Mouse (Mus musculus) midbrain, embryonic 16.5 days (tissue): ENCODE results near the gene Best2. TPM values are rescaled to one million over a fixed set of nuclear protein-coding genes. Genes with fewer than 3 reads are reported as not detected.

Experiments used
- ATAC-seq: fragments of 200-750 bp; cut with Nextera tagmentation; 2 replicates; pipeline ENCODE4 v1.8.0; 2017; ENCODE audit warnings: moderate TSS enrichment
- H3K27ac ChIP-seq: fragments of 300-500 bp; sonication (generic); 2 replicates; pipeline ENCODE4 v1.5.1; 2014; ENCODE audit warnings: mild to moderate bottlenecking, low read length, mixed read lengths
- H3K27me3 ChIP-seq: fragments of 300-500 bp; sonication (generic); 2 replicates; pipeline ENCODE4 v1.6.1; 2014; ENCODE audit warnings: low read depth, low read length, mixed read lengths; ENCODE audit not compliant: control insufficient read depth, insufficient read depth
- H3K36me3 ChIP-seq: fragments of 300-500 bp; sonication (generic); 2 replicates; pipeline ENCODE4 v1.6.1; 2014; ENCODE audit warnings: mild to moderate bottlenecking, low read length, moderate library complexity, mixed read lengths; ENCODE audit not compliant: control insufficient read depth, insufficient read depth
- H3K4me1 ChIP-seq: fragments of 300-500 bp; sonication (generic); 2 replicates; pipeline ENCODE4 v1.6.1; 2014; ENCODE audit warnings: mild to moderate bottlenecking, low read length, mixed read lengths; ENCODE audit not compliant: control insufficient read depth, insufficient read depth
- H3K4me2 ChIP-seq: fragments of 300-500 bp; sonication (generic); 2 replicates; pipeline ENCODE4 v1.6.1; 2014; ENCODE audit warnings: mild to moderate bottlenecking, low read length, mixed read lengths
- H3K4me3 ChIP-seq: fragments of 300-500 bp; sonication (generic); 2 replicates; pipeline ENCODE4 v1.5.1; 2014; ENCODE audit warnings: low read depth, mild to moderate bottlenecking, low read length, moderate library complexity, mixed read lengths
- H3K9ac ChIP-seq: fragments of 300-500 bp; sonication (generic); 2 replicates; pipeline ENCODE4 v1.6.1; 2014; ENCODE audit warnings: low read depth, low read length, mixed read lengths
- H3K9me3 ChIP-seq: fragments of 300-500 bp; sonication (generic); replicated peaks from 2 replicates; pipeline ENCODE4 v1.6.1; 2014; ENCODE audit warnings: mild to moderate bottlenecking, low read length, mixed read lengths; ENCODE audit not compliant: control insufficient read depth, poor library complexity, severe bottlenecking
- WGBS: fragments of 180-500 bp; shearing (Covaris S2); extraction: QIAGEN DNeasy Blood & Tissue Kit; methylation state at CpG from one replicate; pipeline ENCODE4 v1.1.7; 2014; 5-methylcytosine and 5-hydroxymethylcytosine counted together
- polyA plus RNA-seq: library from polyadenylated mRNA; unstranded; fragments of >200 nt; fragmentation: Nextera tagmentation; extraction: Ambion mirVana; gene quantifications from 2 replicates; pipeline ENCODE4 v1.2.1, GENCODE M21; 2015

Gene Best2
- polyA plus RNA-seq, 1 experiment from 2014 or later = not detected

- Histone ChIP-seq H3K9ac (no peak overlapping the region), H3K27me3 (peaks cover 28% of the 10 kb centered on the region), H3K36me3 (peaks cover 2% of the 10 kb centered on the region; the same call in 1 of the 2 replicates), H3K4me3 (no peak overlapping the region), H3K27ac (no peak overlapping the region), H3K4me2 (no peak overlapping the region), H3K4me1 (no peaks in the 10 kb centered on the region), H3K9me3 (no peaks in the 10 kb centered on the region)
- no peak for ATAC-seq
- 17% methylated on average over 25 of the region's 25 CpGs for WGBS
These were observed 6.6 kb downstream of the Best2 start for GRCm38 (mm10) chr8:85007686-85008085.

- H3K36me3 ChIP-seq = peaks cover 8% of the 10 kb centered on the region
- peak overlapping the region; percentile 41; the same call in 1 of the 2 replicates for H3K9ac ChIP-seq
- WGBS = 1% methylated on average over 19 of the region's 19 CpGs
- H3K9me3 ChIP-seq = no peaks in the 10 kb centered on the region
- peak overlapping the region; percentile 21 for H3K4me2 ChIP-seq
- no peak overlapping the region for H3K27ac ChIP-seq
- peaks cover 5% of the 10 kb centered on the region; the same call in 1 of the 2 replicates for H3K4me1 ChIP-seq
- H3K27me3 ChIP-seq = peaks cover 3% of the 10 kb centered on the region; the same call in 1 of the 2 replicates
- no peak overlapping the region for H3K4me3 ChIP-seq
- ATAC-seq = peak; percentile 52; the same call in 1 of the 2 replicates
These were observed 16.6 kb downstream of the Best2 start for GRCm38 (mm10) chr8:84997649-84998295.

GRCm38 (mm10) chr8:84996978-84997377 lies 17.4 kb downstream of the Best2 start:
- 82% methylated on average over 5 of the region's 5 CpGs for WGBS
- ATAC-seq = no peak
- H3K4me2 ChIP-seq = no peak overlapping the region
- H3K27me3 ChIP-seq = peaks cover 3% of the 10 kb centered on the region; the same call in 1 of the 2 replicates
- no peak overlapping the region for H3K4me3 ChIP-seq
- no peak overlapping the region for H3K9ac ChIP-seq
- H3K27ac ChIP-seq = no peak overlapping the region
- H3K36me3 ChIP-seq = peaks cover 4% of the 10 kb centered on the region; the same call in 1 of the 2 replicates
- peaks cover 5% of the 10 kb centered on the region; the same call in 1 of the 2 replicates for H3K4me1 ChIP-seq
- no peaks in the 10 kb centered on the region for H3K9me3 ChIP-seq

GRCm38 (mm10) chr8:84995680-84996079 lies 18.7 kb downstream of the Best2 start:
- ATAC-seq = no peak
- H3K36me3 ChIP-seq = 0 out of 2 replicates have a peak, but pooled peaks cover 4% of the 10 kb centered on the region
- H3K27ac ChIP-seq = no peak overlapping the region
- 21% methylated on average over 25 of the region's 25 CpGs for WGBS
- H3K9me3 ChIP-seq = no peaks in the 10 kb centered on the region
- H3K4me1 ChIP-seq = peaks cover 11% of the 10 kb centered on the region
- H3K4me2 ChIP-seq = no peak overlapping the region
- H3K4me3 ChIP-seq = no peak overlapping the region
- peaks cover 3% of the 10 kb centered on the region; the same call in 1 of the 2 replicates for H3K27me3 ChIP-seq
- no peak overlapping the region; the same call in 1 of the 2 replicates for H3K9ac ChIP-seq

GRCm38 (mm10) chr8:84994375-84994774 lies 20.0 kb downstream of the Best2 start:
- 97% methylated on average over 9 of the region's 9 CpGs for WGBS
- ATAC-seq = no peak
- no peak overlapping the region for H3K4me3 ChIP-seq
- peaks cover 13% of the 10 kb centered on the region for H3K4me1 ChIP-seq
- H3K9ac ChIP-seq = no peak overlapping the region
- no peaks in the 10 kb centered on the region for H3K9me3 ChIP-seq
- 0 out of 2 replicates have a peak, but pooled peaks cover 4% of the 10 kb centered on the region for H3K36me3 ChIP-seq
- peaks cover 3% of the 10 kb centered on the region; the same call in 1 of the 2 replicates for H3K27me3 ChIP-seq
- H3K27ac ChIP-seq = no peak overlapping the region
- H3K4me2 ChIP-seq = no peak overlapping the region

GRCm38 (mm10) chr8:84990836-84991235 lies 23.5 kb downstream of the Best2 start:
- Histone ChIP-seq H3K4me1 (peaks cover 17% of the 10 kb centered on the region), H3K9ac (peak overlapping the region; percentile 86), H3K27ac (peak overlapping the region; percentile 86), H3K9me3 (no peaks in the 10 kb centered on the region), H3K36me3 (0 out of 2 replicates have a peak, but pooled peaks cover 2% of the 10 kb centered on the region), H3K4me3 (peak overlapping the region; percentile 73), H3K27me3 (peaks cover 7% of the 10 kb centered on the region; the same call in 1 of the 2 replicates), H3K4me2 (peak overlapping the region; percentile 91)
- WGBS = 1% methylated on average over 15 of the region's 15 CpGs
- ATAC-seq = peak; percentile 54

- no peaks in the 10 kb centered on the region for H3K36me3 ChIP-seq
- H3K27ac ChIP-seq = peak within 1 kb of the TSS; percentile 86
- peak; percentile 89 for ATAC-seq
- H3K4me1 ChIP-seq = peaks cover 19% of the 10 kb centered on the region
- peak within 1 kb of the TSS; percentile 91 for H3K4me2 ChIP-seq
- H3K9me3 ChIP-seq = no peaks in the 10 kb centered on the region
- 0% methylated on average over 28 of the region's 28 CpGs for WGBS
- H3K4me3 ChIP-seq = peak within 1 kb of the TSS; percentile 73
- peaks cover 7% of the 10 kb centered on the region; the same call in 1 of the 2 replicates for H3K27me3 ChIP-seq
- H3K9ac ChIP-seq = peak within 1 kb of the TSS; percentile 86
These were observed 24.0 kb downstream of the Best2 start, which contains the start of gene Hook2 for GRCm38 (mm10) chr8:84990349-84990748. Hook2 (plus strand) TSS chr8:84990603.

GRCm38 (mm10) chr8:84989810-84990209 lies 24.5 kb downstream of the Best2 start:
- WGBS = 0% methylated on average over 15 of the region's 15 CpGs
- H3K4me3 ChIP-seq = peak overlapping the region; percentile 73
- H3K9me3 ChIP-seq = no peaks in the 10 kb centered on the region
- peaks cover 24% of the 10 kb centered on the region for H3K4me1 ChIP-seq
- no peaks in the 10 kb centered on the region for H3K36me3 ChIP-seq
- ATAC-seq = peak; percentile 55
- H3K27ac ChIP-seq = peak overlapping the region; percentile 81
- peak overlapping the region; percentile 69 for H3K9ac ChIP-seq
- H3K4me2 ChIP-seq = peak overlapping the region; percentile 91
- peaks cover 7% of the 10 kb centered on the region; the same call in 1 of the 2 replicates for H3K27me3 ChIP-seq

GRCm38 (mm10) chr8:84989311-84989731 lies 25.0 kb downstream of the Best2 start:
- Histone ChIP-seq H3K4me1 (peaks cover 29% of the 10 kb centered on the region), H3K36me3 (no peaks in the 10 kb centered on the region), H3K27ac (no peak overlapping the region), H3K9me3 (no peaks in the 10 kb centered on the region), H3K4me3 (peak overlapping the region; percentile 73), H3K27me3 (peaks cover 6% of the 10 kb centered on the region; the same call in 1 of the 2 replicates), H3K4me2 (peak overlapping the region; percentile 91), H3K9ac (peak overlapping the region; percentile 33; the same call in 1 of the 2 replicates)
- no peak for ATAC-seq
- WGBS = 15% methylated on average over 15 of the region's 15 CpGs
